Mouse (Mus musculus): ENCODE measurements around the gene Celsr2.

DNA sequence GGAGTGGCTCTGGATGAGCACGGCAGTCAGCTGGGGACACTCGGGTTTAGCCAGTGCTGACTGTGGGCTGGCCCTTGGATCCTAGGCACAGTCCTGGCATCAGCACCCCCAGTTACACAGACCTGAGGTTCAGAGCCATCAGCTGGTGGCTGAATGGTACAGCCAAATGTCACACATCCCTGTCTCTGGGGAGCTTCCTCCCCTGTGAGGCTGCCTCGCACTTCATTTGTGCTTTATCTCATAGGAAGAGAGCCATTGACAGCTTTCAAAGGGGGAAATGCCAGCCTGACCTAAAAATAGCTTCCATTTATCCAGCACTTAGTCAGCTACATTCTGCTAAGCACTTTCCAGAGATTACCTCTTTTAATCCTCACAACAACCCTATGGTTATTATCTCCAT, 51.7 kb downstream of the Celsr2 start:
- TF ChIP-seq CTCF (IDR thresholded peaks at IDR 0.05; ENCODE audit: control insufficient read depth, insufficient read depth, insufficient read length), result no peak
- no peak for TF ChIP-seq CEBPB (IDR thresholded peaks at IDR 0.05; ENCODE audit: low read depth)
- no peak for TF ChIP-seq FOSL1 (IDR thresholded peaks at IDR 0.05; ENCODE audit: insufficient read depth, low read length, poor library complexity, severe bottlenecking)
- no peak for TF ChIP-seq USF1 (IDR thresholded peaks at IDR 0.05; ENCODE audit: low read depth)
- TF ChIP-seq MAX (IDR thresholded peaks at IDR 0.05), result no peak
